Mouse (Mus musculus): ENCODE results near the gene Slc28a1.

- no peak for TF ChIP-seq CTCF (IDR thresholded peaks at IDR 0.05; ENCODE audit: control insufficient read depth, insufficient read depth, insufficient replicate concordance, low read depth, low read length)
- no peak for TF ChIP-seq POLR2A (IDR thresholded peaks at IDR 0.05; ENCODE audit: control insufficient read depth, low read depth, low read length)
These were observed 104.7 kb downstream of the Slc28a1 start for GRCm38 (mm10) chr7:81219321-81219720.

All from testis, adult 2 months (tissue).